Mouse (Mus musculus): ENCODE results near the gene Nmral1. TPM values are rescaled to one million over a fixed set of nuclear protein-coding genes. Genes with fewer than 3 reads are reported as not detected.
"Not testable (repeated sequence)": the region's sequence is repeated elsewhere in the genome, so short reads cannot be mapped to it uniquely, and the experiment has no call there.

Nmral1 gene
- polyA plus RNA-seq, 1 experiment, result 14.8 TPM

DNA sequence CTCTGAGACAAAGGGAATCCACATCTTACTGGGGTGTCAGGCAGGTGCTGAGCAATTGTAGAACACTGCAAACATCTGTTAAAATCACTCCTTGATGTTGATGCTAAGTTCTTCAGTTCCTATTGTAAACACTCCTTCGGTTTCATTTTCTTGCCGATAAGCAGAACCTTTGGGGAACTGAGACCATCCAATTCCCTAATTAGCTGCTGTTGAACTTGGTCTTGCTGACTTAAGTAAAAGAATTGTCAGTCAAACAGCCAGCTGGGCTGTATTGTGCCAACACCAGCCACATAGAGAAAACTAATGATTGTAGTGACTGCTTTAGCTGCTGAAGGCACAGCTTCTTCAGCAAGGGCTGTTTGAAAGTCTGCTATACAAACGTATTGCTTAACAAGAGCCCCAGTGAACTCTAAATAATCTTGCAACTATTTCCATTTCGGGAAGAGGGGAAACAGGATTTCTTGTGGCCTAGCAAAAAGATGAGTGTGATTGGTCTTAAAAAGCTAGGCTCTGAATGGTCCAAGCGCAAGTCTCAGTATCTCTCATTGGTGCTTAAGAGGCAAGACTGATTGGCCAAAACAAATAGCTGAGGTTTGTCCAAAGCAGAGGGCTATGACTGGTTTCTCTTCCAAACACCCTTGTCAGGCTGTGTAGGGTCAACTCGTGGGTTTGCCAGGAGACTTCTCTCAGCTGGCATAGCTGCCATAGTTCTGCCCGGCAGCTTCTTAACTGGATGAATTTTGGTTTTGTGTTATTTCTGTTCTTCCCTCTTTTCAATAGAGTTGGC lies 3.2 kb upstream of the Nmral1 start:
- no peak for TF ChIP-seq POLR2A (IDR thresholded peaks at IDR 0.05; ENCODE audit: low read depth, low read length)
- no peak for TF ChIP-seq CTCF (IDR thresholded peaks at IDR 0.05; ENCODE audit: borderline replicate concordance, insufficient read depth, low read length)
- Histone ChIP-seq H3K4me3 (ENCODE audit: insufficient read depth, low read length) (no peak overlapping the region), H3K27ac (ENCODE audit: insufficient read depth, low read length) (no peak overlapping the region), H3K4me1 (ENCODE audit: control insufficient read depth, insufficient read depth, low read length) (no peaks in the 10 kb centered on the region)

GRCm38 (mm10) chr16:4717866-4718265 lies 1.3 kb downstream of the Nmral1 start:
- Histone ChIP-seq H3K27ac (ENCODE audit: insufficient read depth, low read length) (no peak overlapping the region), H3K4me1 (ENCODE audit: control insufficient read depth, insufficient read depth, low read length) (no peaks in the 10 kb centered on the region)
- TF ChIP-seq CTCF (IDR thresholded peaks at IDR 0.05; ENCODE audit: borderline replicate concordance, insufficient read depth, low read length), result no peak
- TF ChIP-seq POLR2A (IDR thresholded peaks at IDR 0.05; ENCODE audit: low read depth, low read length), result no peak

GRCm38 (mm10) chr16:4713861-4714710 lies 5.1 kb downstream of the Nmral1 start:
- TF ChIP-seq POLR2A (IDR thresholded peaks at IDR 0.05; ENCODE audit: low read depth, low read length) (no peak), CTCF (IDR thresholded peaks at IDR 0.05; ENCODE audit: borderline replicate concordance, insufficient read depth, low read length) (no peak)
- no peaks in the 10 kb centered on the region for H3K4me1 ChIP-seq (ENCODE audit: control insufficient read depth, insufficient read depth, low read length)

More at GRCm38 (mm10) chr16:4717866-4718265, 1.3 kb downstream of the Nmral1 start:
- peak overlapping the region; percentile 58 for H3K4me3 ChIP-seq (ENCODE audit: insufficient read depth, low read length)

DNA sequence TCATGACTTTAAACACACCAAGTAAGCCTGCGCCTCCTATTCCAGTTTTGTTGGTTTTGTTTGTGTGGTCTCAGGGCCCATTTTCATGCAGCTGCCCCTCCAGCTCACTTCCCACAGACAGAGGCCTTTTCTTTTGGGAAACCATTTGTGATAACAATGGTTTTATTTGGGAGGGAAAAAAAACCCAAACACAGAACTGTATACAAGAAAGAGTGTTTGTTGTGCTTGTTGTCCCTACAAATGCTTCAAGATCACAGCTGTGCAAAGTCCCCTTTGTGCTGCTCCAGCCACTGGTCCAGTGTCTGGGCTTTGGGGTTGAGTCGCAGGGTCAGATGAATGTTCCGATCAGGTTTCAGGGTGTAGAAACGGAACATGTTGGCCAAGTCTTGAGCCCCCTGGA lies 8.0 kb downstream of the Nmral1 start:
- no peak overlapping the region for H3K27ac ChIP-seq (ENCODE audit: insufficient read depth, low read length)
- H3K4me1 ChIP-seq (ENCODE audit: control insufficient read depth, insufficient read depth, low read length), result no peaks in the 10 kb centered on the region
- H3K4me3 ChIP-seq (ENCODE audit: insufficient read depth, low read length), result no peak overlapping the region
- no peak for TF ChIP-seq CTCF (IDR thresholded peaks at IDR 0.05; ENCODE audit: borderline replicate concordance, insufficient read depth, low read length)
- TF ChIP-seq POLR2A (IDR thresholded peaks at IDR 0.05; ENCODE audit: low read depth, low read length), result no peak

More at GRCm38 (mm10) chr16:4713861-4714710, 5.1 kb downstream of the Nmral1 start:
- H3K27ac ChIP-seq (ENCODE audit: insufficient read depth, low read length), result no peak overlapping the region
- no peak overlapping the region for H3K4me3 ChIP-seq (ENCODE audit: insufficient read depth, low read length)

DNA sequence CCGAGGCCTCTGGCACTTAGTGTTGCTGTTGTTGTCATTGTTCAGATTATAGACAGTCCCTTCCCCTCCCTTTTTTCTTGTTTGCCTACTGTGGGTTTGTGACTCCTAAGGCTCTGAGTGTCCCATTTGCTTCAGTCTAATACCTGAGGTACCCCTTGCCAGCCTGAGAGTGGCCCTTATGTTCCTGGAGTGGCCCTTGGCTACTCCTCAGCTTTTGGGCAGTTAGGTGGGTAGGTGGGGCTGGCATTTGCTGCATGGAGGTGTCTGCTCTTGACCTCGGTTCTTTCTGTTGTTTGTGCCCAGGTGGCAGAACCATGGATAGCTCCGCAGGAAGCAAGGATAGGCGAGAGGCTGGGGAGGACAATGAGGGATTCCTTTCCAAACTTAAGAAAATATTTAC lies 13.6 kb downstream of the Nmral1 start:
- no peak for TF ChIP-seq POLR2A (IDR thresholded peaks at IDR 0.05; ENCODE audit: low read depth, low read length)
- TF ChIP-seq CTCF (IDR thresholded peaks at IDR 0.05; ENCODE audit: borderline replicate concordance, insufficient read depth, low read length), result no peak
- Histone ChIP-seq H3K4me3 (ENCODE audit: insufficient read depth, low read length) (no peak overlapping the region), H3K4me1 (ENCODE audit: control insufficient read depth, insufficient read depth, low read length) (no peaks in the 10 kb centered on the region)

DNA sequence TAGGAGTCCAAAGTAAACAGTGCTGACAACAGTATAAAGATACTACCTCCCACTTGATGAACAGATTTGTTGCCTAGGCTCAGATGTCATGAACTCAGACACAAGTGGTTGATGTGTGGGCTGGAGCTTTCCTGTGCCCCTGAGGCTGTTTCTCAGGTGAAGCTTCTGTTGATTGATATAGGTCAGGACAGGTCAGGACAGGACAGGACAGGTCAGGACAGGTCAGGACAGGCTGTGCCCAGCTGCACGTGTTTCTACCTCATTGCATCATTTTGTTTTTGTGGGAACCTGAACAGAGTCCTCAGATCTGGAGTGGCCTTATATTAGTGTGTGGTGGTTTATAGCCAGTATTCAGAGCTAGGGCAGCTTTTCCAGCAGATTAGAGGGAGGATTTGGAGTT lies 16.5 kb downstream of the Nmral1 start:
- no peak overlapping the region for H3K27ac ChIP-seq (ENCODE audit: insufficient read depth, low read length)
- H3K4me1 ChIP-seq (ENCODE audit: control insufficient read depth, insufficient read depth, low read length), result no peaks in the 10 kb centered on the region
- H3K4me3 ChIP-seq (ENCODE audit: insufficient read depth, low read length), result no peak overlapping the region
- TF ChIP-seq CTCF (IDR thresholded peaks at IDR 0.05; ENCODE audit: borderline replicate concordance, insufficient read depth, low read length) (no peak), POLR2A (IDR thresholded peaks at IDR 0.05; ENCODE audit: low read depth, low read length) (no peak)

More for the DNA sequence above, 13.6 kb downstream of the Nmral1 start:
- H3K27ac ChIP-seq (ENCODE audit: insufficient read depth, low read length), result no peak overlapping the region

- TF ChIP-seq POLR2A (IDR thresholded peaks at IDR 0.05; ENCODE audit: low read depth, low read length) (no peak), CTCF (IDR thresholded peaks at IDR 0.05; ENCODE audit: borderline replicate concordance, insufficient read depth, low read length) (no peak)
- Histone ChIP-seq H3K4me1 (ENCODE audit: control insufficient read depth, insufficient read depth, low read length) (no peaks in the 10 kb centered on the region), H3K27ac (ENCODE audit: insufficient read depth, low read length) (no peak overlapping the region), H3K4me3 (ENCODE audit: insufficient read depth, low read length) (no peak overlapping the region)
Observed at GRCm38 (mm10) chr16:4701211-4701610, 17.9 kb downstream of the Nmral1 start.

DNA sequence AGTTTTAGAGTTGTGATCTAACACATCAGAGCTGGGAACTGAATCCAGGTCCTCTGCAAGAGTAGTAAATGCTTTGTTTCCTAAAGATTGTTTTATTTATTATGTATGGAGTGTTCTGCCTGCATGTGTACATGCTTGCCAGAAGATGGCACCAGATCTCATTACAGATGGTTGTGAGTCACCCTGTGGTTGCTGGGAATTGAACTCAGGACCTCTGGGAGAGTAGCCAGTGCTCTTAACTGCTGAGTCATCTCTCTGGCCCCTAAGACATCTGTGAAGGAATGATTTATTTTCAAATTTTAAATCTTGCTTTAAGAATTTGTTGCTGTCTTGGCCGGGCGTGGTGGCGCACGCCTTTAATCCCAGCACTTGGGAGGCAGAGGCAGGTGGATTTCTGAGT lies 29.8 kb downstream of the Nmral1 start:
- H3K27ac ChIP-seq (ENCODE audit: insufficient read depth, low read length); H3K4me3 ChIP-seq (ENCODE audit: insufficient read depth, low read length); H3K4me1 ChIP-seq (ENCODE audit: control insufficient read depth, insufficient read depth, low read length): not testable (repeated sequence)

DNA sequence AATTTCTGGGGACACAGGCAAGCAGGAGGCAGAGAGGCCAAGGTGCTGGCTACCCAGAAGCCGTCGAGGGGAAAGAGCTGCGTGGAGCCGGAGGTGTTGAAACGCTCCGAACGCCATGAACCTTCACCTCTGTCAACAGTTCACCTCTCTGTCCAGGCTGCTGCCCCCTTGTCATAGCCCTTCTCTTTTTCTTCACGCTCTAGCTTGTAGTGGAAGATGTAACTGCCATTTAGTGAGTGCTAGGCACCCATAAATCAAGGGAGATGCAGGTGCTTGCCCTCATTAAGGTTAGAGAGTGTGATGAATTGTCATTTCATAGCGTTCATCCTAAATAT lies 34.7 kb downstream of the Nmral1 start:
- TF ChIP-seq CTCF (IDR thresholded peaks at IDR 0.05; ENCODE audit: borderline replicate concordance, insufficient read depth, low read length), result no peak
- Histone ChIP-seq H3K4me1 (ENCODE audit: control insufficient read depth, insufficient read depth, low read length) (peaks cover 11% of the 10 kb centered on the region), H3K4me3 (ENCODE audit: insufficient read depth, low read length) (peak overlapping the region; percentile 94), H3K27ac (ENCODE audit: insufficient read depth, low read length) (0 out of 2 replicates have a peak overlapping the region, but pooled peaks have one; percentile 21)
